Mouse (Mus musculus): ENCODE measurements around the gene Twist2. TPM values are rescaled to one million over a fixed set of nuclear protein-coding genes. Genes with fewer than 3 reads are reported as not detected.

Twist2 gene
- total RNA-seq, 2 experiments from 2014 or later = not detected

GRCm38 (mm10) chr1:91816067-91816466 lies 14.8 kb downstream of the Twist2 start:
- no peak for ATAC-seq (replicated peaks; ENCODE audit: poor library complexity)

GRCm38 (mm10) chr1:91816571-91816970 lies 15.3 kb downstream of the Twist2 start:
- no peak for ATAC-seq (replicated peaks; ENCODE audit: poor library complexity)

DNA sequence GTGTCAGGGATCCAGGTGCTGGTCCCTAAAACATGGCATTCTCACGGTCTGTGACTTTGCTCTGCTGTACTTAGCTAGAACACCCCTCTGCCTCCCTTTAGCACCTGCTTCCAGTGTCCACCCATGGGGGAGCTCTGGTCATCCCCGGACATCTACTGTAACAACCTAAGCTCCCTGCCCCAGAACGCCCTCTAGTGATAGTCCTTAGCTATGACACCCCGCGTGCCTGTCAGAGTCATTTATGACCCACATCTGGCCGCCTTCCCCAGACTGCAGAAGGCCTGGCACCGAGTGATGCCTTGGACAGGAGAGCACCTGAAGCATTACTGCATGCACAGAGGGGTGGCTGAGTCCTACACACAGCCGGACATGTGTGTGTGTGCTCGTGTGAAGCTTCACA lies 18.0 kb downstream of the Twist2 start:
- no peak for ATAC-seq (replicated peaks; ENCODE audit: poor library complexity)

GRCm38 (mm10) chr1:91820531-91820930 lies 19.3 kb downstream of the Twist2 start:
- ATAC-seq (replicated peaks; ENCODE audit: poor library complexity) = no peak

DNA sequence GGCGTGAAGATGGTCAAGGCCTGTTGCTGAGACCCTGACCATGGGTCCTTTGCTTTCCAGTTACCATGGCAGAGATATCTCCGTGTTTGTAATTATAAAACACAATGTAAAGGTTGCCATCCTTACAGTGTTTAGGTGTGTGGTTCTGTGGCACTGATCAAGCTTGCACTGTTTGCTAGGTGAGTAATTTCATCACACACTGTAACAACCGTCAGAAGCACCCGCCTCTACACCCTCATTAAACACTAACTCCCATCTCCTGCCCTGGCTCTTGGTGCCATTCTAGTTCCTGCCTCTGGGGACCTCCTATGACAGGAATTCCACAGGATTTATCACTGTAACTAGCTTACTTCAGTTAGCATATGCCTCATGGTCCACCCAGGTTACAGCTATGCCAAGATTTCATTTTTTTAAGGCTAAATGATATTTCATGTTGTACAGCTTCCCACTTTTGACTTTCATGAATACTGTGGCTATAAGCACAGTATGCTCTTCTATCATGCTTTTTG lies 21.1 kb downstream of the Twist2 start:
- no peak for ATAC-seq (replicated peaks; ENCODE audit: poor library complexity)

DNA sequence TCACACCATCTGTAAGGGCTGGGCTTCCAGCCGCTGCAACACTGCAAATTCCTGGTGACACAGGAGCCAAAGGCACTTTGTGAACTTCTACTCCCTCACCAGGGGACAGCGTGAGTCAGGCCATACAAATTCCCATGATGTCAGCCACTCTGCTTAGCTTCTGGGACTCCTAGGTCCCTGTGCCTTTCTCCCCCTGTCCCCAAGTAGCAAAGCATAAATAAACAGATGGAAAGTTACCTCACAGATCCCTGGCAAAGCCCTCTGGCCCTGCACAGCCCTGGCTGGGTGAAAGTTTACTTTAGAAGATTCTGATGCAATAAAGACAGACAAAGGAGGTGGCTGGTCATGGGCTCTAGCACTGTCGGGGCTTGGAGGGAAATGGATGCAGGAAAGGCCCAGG lies 22.3 kb downstream of the Twist2 start:
- no peak for ATAC-seq (replicated peaks; ENCODE audit: poor library complexity)

GRCm38 (mm10) chr1:91823951-91824350 lies 22.7 kb downstream of the Twist2 start:
- ATAC-seq (replicated peaks; ENCODE audit: poor library complexity) = no peak

- no peak for ATAC-seq (replicated peaks; ENCODE audit: poor library complexity)
These were observed 24.0 kb downstream of the Twist2 start for GRCm38 (mm10) chr1:91825261-91825660.

GRCm38 (mm10) chr1:91831978-91832377 lies 30.7 kb downstream of the Twist2 start:
- ATAC-seq (replicated peaks; ENCODE audit: poor library complexity) = no peak

DNA sequence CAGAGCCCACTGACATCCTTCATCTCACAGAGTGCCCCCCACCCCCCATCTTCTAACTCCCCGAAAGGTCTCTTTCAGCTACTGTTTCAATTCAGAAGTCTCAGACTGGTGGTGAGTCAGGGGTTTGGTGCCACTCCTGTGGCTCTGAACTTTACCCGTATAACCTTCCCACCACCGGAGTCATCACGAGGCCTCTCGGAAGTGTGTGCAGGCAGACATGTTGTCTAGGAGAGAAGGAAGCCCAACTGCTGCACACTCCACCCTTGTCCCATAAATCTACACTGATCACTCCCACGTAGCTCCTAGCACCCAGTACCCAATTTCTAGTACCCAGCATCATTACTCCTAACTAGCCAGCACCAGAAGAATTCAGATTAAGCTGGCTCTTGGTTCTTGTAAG lies 38.3 kb downstream of the Twist2 start:
- ATAC-seq (replicated peaks; ENCODE audit: poor library complexity) = no peak

- no peak for ATAC-seq (replicated peaks; ENCODE audit: poor library complexity)
These were observed 38.7 kb downstream of the Twist2 start for GRCm38 (mm10) chr1:91839979-91840378.

DNA sequence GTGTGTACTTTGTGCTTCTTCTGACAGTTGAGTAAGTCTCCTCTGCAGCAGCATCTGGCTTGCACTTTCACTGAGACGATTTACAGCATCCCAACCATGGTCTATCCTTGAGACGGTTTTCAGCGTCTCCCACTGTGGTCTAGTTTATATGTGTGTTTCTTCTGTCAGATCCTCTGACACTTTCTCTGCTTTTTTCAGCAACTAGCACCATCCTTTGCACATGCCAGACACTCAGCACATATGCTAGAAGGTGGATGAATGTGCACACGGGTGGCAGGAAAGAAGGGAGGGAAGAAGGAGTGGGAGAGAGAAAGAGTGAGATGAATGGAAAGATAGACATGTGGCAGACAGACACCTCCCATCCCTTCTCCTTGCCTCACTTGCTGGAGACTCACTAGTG lies 43.0 kb downstream of the Twist2 start:
- no peak for ATAC-seq (replicated peaks; ENCODE audit: poor library complexity)

GRCm38 (mm10) chr1:91844681-91845379 lies 43.6 kb downstream of the Twist2 start:
- no peak for ATAC-seq (replicated peaks; ENCODE audit: poor library complexity)

GRCm38 (mm10) chr1:91845380-91845957 lies 44.2 kb downstream of the Twist2 start:
- ATAC-seq (replicated peaks; ENCODE audit: poor library complexity) = no peak

DNA sequence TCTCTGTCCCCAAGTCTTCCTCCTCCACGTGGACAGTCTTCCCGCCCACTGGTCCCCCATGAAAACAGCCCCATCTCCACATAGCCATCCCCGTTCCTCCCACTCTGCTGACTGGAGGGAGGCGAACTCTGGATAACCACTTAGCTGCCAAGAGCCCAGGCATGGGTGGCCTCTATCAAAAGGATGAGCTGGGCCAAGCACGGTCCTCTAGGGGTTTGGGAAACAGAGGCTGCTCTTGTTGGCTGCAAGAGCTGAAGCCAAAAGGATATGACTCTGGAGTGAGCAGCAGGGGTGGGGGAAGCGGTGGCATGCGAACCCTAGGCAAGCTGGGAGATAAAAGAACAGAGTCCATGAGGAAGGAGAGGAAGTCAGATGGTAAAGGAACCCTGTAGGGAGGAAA lies 50.0 kb downstream of the Twist2 start:
- ATAC-seq (replicated peaks; ENCODE audit: poor library complexity) = no peak

DNA sequence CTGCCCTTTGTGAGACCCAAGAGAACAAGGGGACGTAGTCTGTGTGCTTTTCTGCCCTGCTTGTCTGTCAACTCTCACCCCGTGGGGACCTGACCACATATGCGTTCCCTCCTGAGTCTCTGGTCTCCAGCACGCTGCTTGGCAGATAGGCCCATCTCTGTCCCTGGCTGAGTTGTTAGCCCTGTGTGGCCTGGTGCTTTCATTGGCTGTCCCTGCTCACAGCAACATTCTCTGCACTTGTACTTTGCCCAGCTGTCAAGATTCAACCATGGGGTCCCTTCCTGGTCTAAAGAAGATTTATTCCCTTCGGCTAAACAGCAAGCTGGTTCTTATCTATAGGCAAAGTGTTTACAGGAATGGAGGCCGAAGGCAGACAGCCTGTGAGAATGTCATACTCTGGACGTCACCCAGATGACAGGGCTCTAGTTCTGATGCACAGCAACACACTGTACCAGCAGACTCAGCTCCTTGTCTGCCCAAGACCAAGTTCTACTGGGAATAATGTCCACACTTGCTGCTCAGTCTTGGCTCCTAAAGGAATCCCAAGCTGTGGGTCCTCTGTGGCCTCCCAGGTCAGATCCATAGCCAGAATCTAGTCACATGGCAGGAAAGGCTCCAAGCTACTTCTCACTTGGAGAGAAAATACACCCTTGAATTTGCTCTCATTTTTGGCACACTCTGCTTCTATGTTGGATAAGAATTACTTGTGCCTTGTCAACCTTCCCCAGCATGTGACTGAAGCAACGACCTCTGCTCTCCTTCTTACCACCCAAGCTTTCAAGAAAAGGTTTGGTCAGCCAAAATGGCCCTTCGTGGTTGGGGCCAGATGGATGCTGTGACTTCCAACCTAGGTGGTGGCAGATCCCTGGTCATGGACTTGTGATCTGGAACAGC lies 55.8 kb downstream of the Twist2 start:
- no peak for ATAC-seq (replicated peaks; ENCODE audit: poor library complexity)

GRCm38 (mm10) chr1:91858101-91858790 lies 57.0 kb downstream of the Twist2 start:
- no peak for ATAC-seq (replicated peaks; ENCODE audit: poor library complexity)

DNA sequence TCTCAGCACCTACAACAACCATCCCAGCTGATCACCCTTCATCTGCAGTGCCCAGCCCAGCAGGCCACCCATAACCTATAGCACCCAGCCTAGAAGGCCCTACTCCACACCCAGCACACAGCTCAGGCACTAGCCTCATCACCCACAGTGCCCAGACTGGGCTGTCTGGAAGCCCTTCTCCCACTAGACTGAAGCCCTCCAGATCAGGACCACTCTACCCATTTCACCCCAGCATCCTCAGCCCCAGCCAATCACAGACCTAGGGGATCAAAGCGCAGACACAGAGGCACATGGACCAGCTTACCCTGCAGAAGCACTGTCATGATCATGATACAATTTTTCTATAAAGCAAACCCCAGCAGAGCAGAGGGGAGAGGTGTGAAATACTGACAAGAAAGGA lies 57.6 kb downstream of the Twist2 start:
- ATAC-seq (replicated peaks; ENCODE audit: poor library complexity) = no peak

DNA sequence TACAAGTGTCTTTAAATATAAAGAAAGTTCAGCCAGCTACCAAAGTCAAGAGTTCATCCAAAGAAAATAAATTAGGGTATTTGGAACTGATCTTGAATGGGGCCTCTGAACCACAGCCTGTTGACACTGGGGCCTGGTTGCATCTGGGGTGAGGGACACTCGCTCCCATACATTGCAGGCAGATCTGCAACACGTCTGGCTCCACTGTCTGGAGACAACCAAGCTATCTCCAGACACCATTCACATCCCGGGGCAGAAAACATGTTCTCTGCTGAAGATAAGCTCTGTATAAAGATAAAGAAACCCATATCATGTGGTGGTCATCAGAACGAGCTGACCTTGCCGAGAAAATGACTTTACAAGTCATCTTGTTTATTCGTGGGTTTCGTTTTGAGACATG lies 60.2 kb downstream of the Twist2 start:
- ATAC-seq (replicated peaks; ENCODE audit: poor library complexity) = no peak

- no peak for ATAC-seq (replicated peaks; ENCODE audit: poor library complexity)
These were observed 64.7 kb downstream of the Twist2 start for GRCm38 (mm10) chr1:91866001-91866400.

DNA sequence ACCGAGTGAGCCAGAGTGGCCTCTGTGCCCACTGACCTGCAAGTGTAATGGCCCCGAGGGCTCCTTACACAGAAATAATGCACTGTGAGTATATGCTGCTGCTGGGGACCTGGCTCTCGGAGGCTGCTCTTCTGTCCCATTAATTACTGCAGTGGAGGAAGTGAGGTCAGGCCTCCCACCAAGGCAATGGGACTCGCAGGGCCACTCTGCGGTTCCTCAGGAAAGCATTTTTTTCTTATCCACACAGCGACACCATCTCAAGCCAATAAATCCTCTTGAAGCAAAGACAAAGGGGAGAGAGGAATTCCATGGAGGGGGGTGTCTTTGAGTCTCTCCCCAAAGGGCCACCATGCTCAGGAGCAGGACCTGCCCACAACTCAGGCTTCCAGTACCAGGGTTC lies 69.8 kb downstream of the Twist2 start:
- ATAC-seq (replicated peaks; ENCODE audit: poor library complexity) = no peak
